Mouse (Mus musculus): ENCODE data around the gene Iqgap2.

Iqgap2 gene

GRCm38 (mm10) chr13:95891491-95891925 lies at the start of gene Iqgap2:
TSS of gene Iqgap2 (minus strand) at chr13:95891922.
- no peak for DNase-seq

GRCm38 (mm10) chr13:95940811-95941210 lies 49.1 kb upstream of the Iqgap2 start:
- no peak for DNase-seq

- DNase-seq = no peak
Measured at GRCm38 (mm10) chr13:95924201-95924621, 32.5 kb upstream of the Iqgap2 start.

- DNase-seq = no peak
Measured at GRCm38 (mm10) chr13:95922626-95923025, 30.9 kb upstream of the Iqgap2 start.

- no peak for DNase-seq
Measured at GRCm38 (mm10) chr13:95918624-95919284, 27.0 kb upstream of the Iqgap2 start.

- DNase-seq = no peak
Measured at GRCm38 (mm10) chr13:95913046-95913406, 21.3 kb upstream of the Iqgap2 start.

- peak; percentile 89 for DNase-seq
Measured at GRCm38 (mm10) chr13:95912157-95913045, 20.7 kb upstream of the Iqgap2 start.

- no peak for DNase-seq
Measured at GRCm38 (mm10) chr13:95910270-95910669, 18.5 kb upstream of the Iqgap2 start.

- no peak for DNase-seq
Measured at GRCm38 (mm10) chr13:95909244-95909643, 17.5 kb upstream of the Iqgap2 start.

GRCm38 (mm10) chr13:95902696-95903095 lies 11.0 kb upstream of the Iqgap2 start:
- no peak for DNase-seq

- DNase-seq = no peak
Measured at GRCm38 (mm10) chr13:95899885-95900650, 8.3 kb upstream of the Iqgap2 start.

- no peak for DNase-seq
Measured at GRCm38 (mm10) chr13:95896501-95896900, 4.8 kb upstream of the Iqgap2 start.

- no peak for DNase-seq
Measured at GRCm38 (mm10) chr13:95893166-95893565, 1.4 kb upstream of the Iqgap2 start.

- DNase-seq = no peak
Measured at GRCm38 (mm10) chr13:95892611-95893145, 956 bp upstream of the Iqgap2 start.

- peak; percentile 68 for DNase-seq
Measured at GRCm38 (mm10) chr13:95891926-95892610, 346 bp upstream of the Iqgap2 start.

- DNase-seq = no peak
Measured at GRCm38 (mm10) chr13:95890851-95891471, 761 bp downstream of the Iqgap2 start.

- DNase-seq = no peak
Measured at GRCm38 (mm10) chr13:95889981-95890545, 1.7 kb downstream of the Iqgap2 start.

GRCm38 (mm10) chr13:95889366-95889765 lies 2.4 kb downstream of the Iqgap2 start:
- DNase-seq = no peak

GRCm38 (mm10) chr13:95888621-95889020 lies 3.1 kb downstream of the Iqgap2 start:
- no peak for DNase-seq

GRCm38 (mm10) chr13:95888170-95888569 lies 3.6 kb downstream of the Iqgap2 start:
- no peak for DNase-seq

GRCm38 (mm10) chr13:95887375-95887774 lies 4.3 kb downstream of the Iqgap2 start:
- DNase-seq = no peak

GRCm38 (mm10) chr13:95884455-95884854 lies 7.3 kb downstream of the Iqgap2 start:
- no peak for DNase-seq

Measured in cerebellum, adult 11 months (tissue).